Mouse (Mus musculus): ENCODE results near the gene Tnfrsf21.

DNA sequence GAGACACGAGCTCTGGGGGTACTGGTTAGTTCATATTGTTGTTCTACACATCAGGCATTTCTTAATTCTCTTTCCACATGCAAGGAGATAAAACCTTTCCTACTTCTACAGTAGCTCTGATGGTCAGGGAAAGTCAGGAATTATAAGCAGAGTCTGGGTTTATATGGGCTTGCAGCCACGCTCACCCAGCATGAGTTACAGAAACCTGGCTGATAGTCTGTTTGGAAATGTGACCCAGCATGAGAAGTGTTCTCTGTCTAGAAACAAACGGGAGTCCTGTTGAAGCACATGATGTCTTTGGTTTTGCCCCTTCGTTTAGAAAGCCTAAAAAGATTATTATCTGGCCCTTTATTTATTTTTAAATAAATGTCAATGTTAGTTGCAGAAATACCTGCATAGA lies 118.6 kb downstream of the Tnfrsf21 start:
- no peak for TF ChIP-seq CTCF (IDR thresholded peaks at IDR 0.05; ENCODE audit: insufficient read depth, low read length)
- no peak for TF ChIP-seq POLR2A (IDR thresholded peaks at IDR 0.05; ENCODE audit: borderline replicate concordance, extremely low read depth, low read depth, low read length)
